Mouse (Mus musculus) liver, adult 2 months (tissue): ENCODE measurements around the gene Rb1.

ENCODE experiments used
- CTCF ChIP-seq: fragments of 200-500 bp; IDR thresholded peaks from 2 replicates; pipeline ENCODE4 v1.5.1; 2011; ENCODE audit warnings: low read depth, low read length, control low read depth
- POLR2A ChIP-seq: fragments of 200-500 bp; IDR thresholded peaks from 2 replicates; pipeline ENCODE4 v1.6.1; 2011; ENCODE audit warnings: low read length, control low read depth; ENCODE audit not compliant: insufficient read depth; ENCODE audit errors: extremely low read depth

- TF ChIP-seq CTCF (no peak), POLR2A (no peak)
These were observed 777 bp downstream of the Rb1 start for GRCm38 (mm10) chr14:73324634-73325455.
